11 mouse cellular contexts compared by ENCODE assay signal in the genomic region with DNA sequence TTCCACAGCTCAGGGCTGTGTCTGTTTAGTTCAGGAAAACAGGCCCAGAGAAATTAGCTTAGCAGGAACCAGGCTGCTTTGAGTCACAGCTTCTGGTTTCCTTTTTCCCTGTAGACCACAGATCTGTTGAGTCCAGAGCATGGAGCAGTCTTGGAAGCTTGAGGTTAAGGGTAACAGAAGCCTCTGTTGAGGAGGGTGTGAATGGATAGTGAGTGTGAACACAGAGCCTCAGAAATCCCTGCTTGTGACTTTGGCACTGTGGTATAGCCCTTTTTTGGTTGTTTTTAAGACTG. TPM values are rescaled to one million over a fixed set of nuclear protein-coding genes. Genes with fewer than 3 reads are reported as not detected.
A peak's percentile ranks its signal among the peaks of the same experiment; 100 is the strongest.
DNase-seq lines count a peak whose midpoint lies in the region; ATAC-seq and TF ChIP-seq lines count a peak whose summit lies in the region.
"Had no signal": no experiment of that assay in that cellular context is flagged by ENCODE, and none has a peak within 500 bp of the region (broad histone marks: within the 10 kb centered on the region; RNA-seq: fewer than 3 reads in every experiment).

No protein-coding gene starts in this region.

- TF ChIP-seq CTCF in liver, adult 2 months (IDR thresholded peaks at IDR 0.05; ENCODE audit: low read depth, low read length) = no peak
- no peak for TF ChIP-seq CTCF in liver, postnatal 0 days (IDR thresholded peaks at IDR 0.05; ENCODE audit: low read depth)

- peaks cover 33% of the 10 kb centered on the region for H3K79me2 ChIP-seq in liver, adult 2 months (ENCODE audit: control insufficient read depth, insufficient read depth, low read length)

- TF ChIP-seq POLR2A in liver, adult 2 months (IDR thresholded peaks at IDR 0.05; ENCODE audit: extremely low read depth, insufficient read depth, low read length) = no peak

- no peak for TF ChIP-seq EP300 in liver, postnatal 0 days (IDR thresholded peaks at IDR 0.05; ENCODE audit: low read depth)

- H3K4me2 ChIP-seq in embryonic facial prominence, embryonic 12.5 days (replicated peaks) = peak overlapping the region; percentile 60; the same call in 1 of the 2 replicates
- H3K4me2 ChIP-seq in embryonic facial prominence, embryonic 15.5 days (replicated peaks) = peak overlapping the region; percentile 72
- H3K4me2 ChIP-seq in liver, postnatal 0 days (ENCODE audit: low read depth, low read length) = peak overlapping the region; percentile 79

- H3K4me1 ChIP-seq in embryonic facial prominence, embryonic 12.5 days = 0 out of 2 replicates have a peak, but pooled peaks cover 5% of the 10 kb centered on the region
- peaks cover 31% of the 10 kb centered on the region for H3K4me1 ChIP-seq in embryonic facial prominence, embryonic 10.5 days
- peaks cover 26% of the 10 kb centered on the region for H3K4me1 ChIP-seq in liver, adult 2 months (ENCODE audit: control insufficient read depth, insufficient read depth, low read length)
- peaks cover 28% of the 10 kb centered on the region for H3K4me1 ChIP-seq in embryonic facial prominence, embryonic 15.5 days
- H3K4me1 ChIP-seq in liver, postnatal 0 days (ENCODE audit: insufficient read depth) = peaks cover 49% of the 10 kb centered on the region

- H3K27me3 ChIP-seq in embryonic facial prominence, embryonic 12.5 days = peaks cover 23% of the 10 kb centered on the region
- peaks cover 39% of the 10 kb centered on the region for H3K27me3 ChIP-seq in embryonic facial prominence, embryonic 10.5 days (replicated peaks; ENCODE audit: low read depth, poor library complexity, severe bottlenecking)
- no peaks in the 10 kb centered on the region for H3K27me3 ChIP-seq in liver, adult 2 months (ENCODE audit: control insufficient read depth, insufficient read depth, low read length)
- peaks cover 14% of the 10 kb centered on the region for H3K27me3 ChIP-seq in embryonic facial prominence, embryonic 15.5 days
- H3K27me3 ChIP-seq in liver, postnatal 0 days (ENCODE audit: insufficient read depth, low read length) = no peaks in the 10 kb centered on the region

- ATAC-seq in embryonic facial prominence, embryonic 12.5 days (ENCODE audit: insufficient number of reproducible peaks, insufficient read depth, low FRiP score, low TSS enrichment) = no peak
- no peak for ATAC-seq in embryonic facial prominence, embryonic 15.5 days (ENCODE audit: insufficient number of reproducible peaks, low FRiP score, low TSS enrichment, low read depth)
- no peak for ATAC-seq in liver, postnatal 0 days

- H3K4me3 ChIP-seq in embryonic facial prominence, embryonic 12.5 days = no peak overlapping the region
- no peak overlapping the region for H3K4me3 ChIP-seq in embryonic facial prominence, embryonic 10.5 days
- H3K4me3 ChIP-seq in liver, adult 2 months (ENCODE audit: insufficient read depth, low read depth, low read length) = peak overlapping the region; percentile 72
- peak overlapping the region; percentile 56 for H3K4me3 ChIP-seq in embryonic facial prominence, embryonic 15.5 days (replicated peaks)
- H3K4me3 ChIP-seq in liver, postnatal 0 days (ENCODE audit: low read depth, low read length) = peak overlapping the region; percentile 98

- no peaks in the 10 kb centered on the region for H3K36me3 ChIP-seq in embryonic facial prominence, embryonic 12.5 days
- H3K36me3 ChIP-seq in embryonic facial prominence, embryonic 10.5 days (replicated peaks) = no peaks in the 10 kb centered on the region
- peaks cover 5% of the 10 kb centered on the region; the same call in 1 of the 2 replicates for H3K36me3 ChIP-seq in liver, adult 2 months (ENCODE audit: control insufficient read depth, insufficient read depth, low read length)
- H3K36me3 ChIP-seq in embryonic facial prominence, embryonic 15.5 days = no peaks in the 10 kb centered on the region
- peaks cover 28% of the 10 kb centered on the region for H3K36me3 ChIP-seq in liver, postnatal 0 days (replicated peaks; ENCODE audit: insufficient read depth, low read length)

- no peaks in the 10 kb centered on the region for H3K9me3 ChIP-seq in embryonic facial prominence, embryonic 12.5 days
- no peaks in the 10 kb centered on the region for H3K9me3 ChIP-seq in embryonic facial prominence, embryonic 10.5 days
- no peaks in the 10 kb centered on the region for H3K9me3 ChIP-seq in embryonic facial prominence, embryonic 15.5 days (replicated peaks)
- no peaks in the 10 kb centered on the region for H3K9me3 ChIP-seq in liver, postnatal 0 days (ENCODE audit: low read length)

- DNase-seq in embryonic facial prominence, embryonic 10.5 days (ENCODE audit: low spot score) = no peak
- no peak for DNase-seq in liver, adult 2 months (ENCODE audit: extremely low read depth, low read depth, low spot score)
- DNase-seq in liver = no peak
- DNase-seq in liver, postnatal 0 days = no peak
- no peak for DNase-seq in thymus, adult 18-20 months
- DNase-seq in left cerebral cortex, adult 18-20 months (ENCODE audit: low spot score in 2 of 2) = no peak
- DNase-seq: gastrocnemius, postnatal 14 days; spleen, adult 18-20 months had no signal

- no peak overlapping the region for H3K9ac ChIP-seq in embryonic facial prominence, embryonic 12.5 days
- H3K9ac ChIP-seq in liver, adult 2 months (ENCODE audit: low read depth, low read length) = peak overlapping the region; percentile 94
- H3K9ac ChIP-seq in embryonic facial prominence, embryonic 15.5 days = no peak overlapping the region
- peak overlapping the region; percentile 98 for H3K9ac ChIP-seq in liver, postnatal 0 days (replicated peaks)

- no peak overlapping the region for H3K27ac ChIP-seq in embryonic facial prominence, embryonic 12.5 days
- no peak overlapping the region for H3K27ac ChIP-seq in embryonic facial prominence, embryonic 10.5 days (replicated peaks)
- peak overlapping the region; percentile 75 for H3K27ac ChIP-seq in liver, adult 2 months (replicated peaks; ENCODE audit: insufficient read depth, low read depth, low read length)
- no peak overlapping the region for H3K27ac ChIP-seq in embryonic facial prominence, embryonic 15.5 days (replicated peaks)
- H3K27ac ChIP-seq in liver, postnatal 0 days (ENCODE audit: low read depth) = peak overlapping the region; percentile 97

RNA-seq across cellular contexts. Expression of a gene that starts 1.3 kb away (rescaled TPM):
- 4.7 and 4.9 TPM in 2 replicates for polyA plus RNA-seq in embryonic facial prominence, embryonic 12.5 days (2016; fragmentation: Nextera tagmentation; extraction: Ambion mirVana)
- polyA plus RNA-seq in embryonic facial prominence, embryonic 10.5 days (2016; fragmentation: Nextera tagmentation; extraction: Ambion mirVana) = 2.8 and 3.5 TPM in 2 replicates
- total RNA-seq in liver, adult 2 months (2014; rRNA removed) = 16.2 and 24.1 TPM in 2 replicates
- 29.3 and 32.1 TPM in 2 replicates for polyA plus RNA-seq in liver, adult 2 months (2012; rRNA removed)
- polyA plus RNA-seq in embryonic facial prominence, embryonic 15.5 days (2015; fragmentation: Nextera tagmentation; extraction: Ambion mirVana) = 13.4 and 14.1 TPM in 2 replicates
- 20.4 and 20.6 TPM in 2 replicates for polyA plus RNA-seq in liver, postnatal 0 days (2015; fragmentation: Nextera tagmentation; extraction: Ambion mirVana)
- total RNA-seq in left cerebral cortex, adult 18-20 months (2021) = 1 to 10 TPM; 3.1 to 4.5 TPM

RNA-seq across cellular contexts. Expression of a gene that starts 30.4 kb away (rescaled TPM):
- 29.9 and 33.8 TPM in 2 replicates for polyA plus RNA-seq in embryonic facial prominence, embryonic 12.5 days (2016; fragmentation: Nextera tagmentation; extraction: Ambion mirVana)
- polyA plus RNA-seq in embryonic facial prominence, embryonic 10.5 days (2016; fragmentation: Nextera tagmentation; extraction: Ambion mirVana) = 26.0 and 27.2 TPM in 2 replicates
- 2.6 and 2.7 TPM in 2 replicates for total RNA-seq in liver, adult 2 months (2014; rRNA removed)
- polyA plus RNA-seq in liver, adult 2 months (2012; rRNA removed) = 1.6 and 2.7 TPM in 2 replicates
- 17.1 and 18.7 TPM in 2 replicates for polyA plus RNA-seq in embryonic facial prominence, embryonic 15.5 days (2015; fragmentation: Nextera tagmentation; extraction: Ambion mirVana)
- polyA plus RNA-seq in liver, postnatal 0 days (2015; fragmentation: Nextera tagmentation; extraction: Ambion mirVana) = 2.6 and 2.7 TPM in 2 replicates
- total RNA-seq in left cerebral cortex, adult 18-20 months (2021) = 10 to 100 TPM; 20.6 to 22.1 TPM

RNA-seq across cellular contexts. Expression of a gene that starts 33.7 kb away (rescaled TPM):
- not detected in 2 replicates for polyA plus RNA-seq in embryonic facial prominence, embryonic 12.5 days (2016; fragmentation: Nextera tagmentation; extraction: Ambion mirVana)
- not detected in 2 replicates for polyA plus RNA-seq in embryonic facial prominence, embryonic 10.5 days (2016; fragmentation: Nextera tagmentation; extraction: Ambion mirVana)
- total RNA-seq in liver, adult 2 months (2014; rRNA removed) = not detected in 2 replicates
- 1.2 TPM in 1 of 2 replicates, not detected in the other for polyA plus RNA-seq in liver, adult 2 months (2012; rRNA removed)
- not detected in 2 replicates for polyA plus RNA-seq in embryonic facial prominence, embryonic 15.5 days (2015; fragmentation: Nextera tagmentation; extraction: Ambion mirVana)
- not detected in 2 replicates for polyA plus RNA-seq in liver, postnatal 0 days (2015; fragmentation: Nextera tagmentation; extraction: Ambion mirVana)
- total RNA-seq in left cerebral cortex, adult 18-20 months (2021) = not detected
- total RNA-seq: gastrocnemius, postnatal 14 days; megakaryocyte progenitor cell, adult 5-6 weeks had no signal

RNA-seq across cellular contexts. Expression of a gene that starts 45.2 kb away (rescaled TPM):
- 72.9 and 77.4 TPM in 2 replicates for polyA plus RNA-seq in embryonic facial prominence, embryonic 12.5 days (2016; fragmentation: Nextera tagmentation; extraction: Ambion mirVana)
- polyA plus RNA-seq in embryonic facial prominence, embryonic 10.5 days (2016; fragmentation: Nextera tagmentation; extraction: Ambion mirVana) = 72.9 and 77.2 TPM in 2 replicates
- total RNA-seq in liver, adult 2 months (2014; rRNA removed) = 27.9 and 32.8 TPM in 2 replicates
- 22.5 and 27.6 TPM in 2 replicates for polyA plus RNA-seq in liver, adult 2 months (2012; rRNA removed)
- 99.0 and 103 TPM in 2 replicates for polyA plus RNA-seq in embryonic facial prominence, embryonic 15.5 days (2015; fragmentation: Nextera tagmentation; extraction: Ambion mirVana)
- polyA plus RNA-seq in liver, postnatal 0 days (2015; fragmentation: Nextera tagmentation; extraction: Ambion mirVana) = 35.3 and 38.9 TPM in 2 replicates
- 10 to 100 TPM; 19.2 to 20.4 TPM for total RNA-seq in left cerebral cortex, adult 18-20 months (2021)

Comparison
In these comparisons a context has a peak if more than half of its experiments do, and no peak if none do; other contexts are left out.
1. H3K4me3 ChIP-seq: peak in liver, adult 2 months (single experiment), embryonic facial prominence, embryonic 15.5 days (single experiment) and liver, postnatal 0 days (single experiment); none in embryonic facial prominence, embryonic 12.5 days (single experiment) and embryonic facial prominence, embryonic 10.5 days (single experiment).
2. H3K27ac ChIP-seq: peak in liver, adult 2 months (single experiment) and liver, postnatal 0 days (single experiment); none in embryonic facial prominence, embryonic 12.5 days (single experiment), embryonic facial prominence, embryonic 10.5 days (single experiment) and embryonic facial prominence, embryonic 15.5 days (single experiment).
3. H3K9ac ChIP-seq: peak in liver, adult 2 months (single experiment) and liver, postnatal 0 days (single experiment); none in embryonic facial prominence, embryonic 12.5 days (single experiment) and embryonic facial prominence, embryonic 15.5 days (single experiment).
4. Peak in every context shown above with its lines, with median percentiles within 50 percentile points of each other: H3K4me2 ChIP-seq.